Mouse (Mus musculus) G1E (cell line): ENCODE measurements at regions not wholly inside any gene's neighbourhood (a gene's known extent, or its start where the extent isn't known, plus 50 kb on each side); places are given as distances from the start of the nearest gene placed in this dataset.

Experiments
- CTCF ChIP-seq: IDR thresholded peaks from 2 replicates; pipeline ENCODE4 v1.5.1; 2012; ENCODE audit warnings: low read depth, low read length, inconsistent platforms, mixed read lengths
- GATA1 ChIP-seq: IDR thresholded peaks from 2 replicates; pipeline ENCODE4 v1.6.1; 2012; ENCODE audit warnings: borderline replicate concordance, low read length, inconsistent platforms, mixed read lengths
- GATA2 ChIP-seq: IDR thresholded peaks from 2 replicates; pipeline ENCODE4 v1.6.1; 2012; ENCODE audit warnings: low read depth, low read length, inconsistent platforms, borderline replicate concordance
- POLR2AphosphoS5 ChIP-seq: IDR thresholded peaks from 2 replicates; pipeline ENCODE4 v1.6.1; 2012; ENCODE audit warnings: low read depth, low read length, inconsistent platforms; ENCODE audit not compliant: insufficient replicate concordance

GRCm38 (mm10) chr8:11977121-11977520 is 136.8 kb downstream of the Tex29 start:
- TF ChIP-seq CTCF: no peak
- no peak for TF ChIP-seq POLR2AphosphoS5
- no peak for TF ChIP-seq GATA1
- TF ChIP-seq GATA2: no peak
